Comparison of ENCODE assay signal across 12 mouse cellular contexts in the genomic region with DNA sequence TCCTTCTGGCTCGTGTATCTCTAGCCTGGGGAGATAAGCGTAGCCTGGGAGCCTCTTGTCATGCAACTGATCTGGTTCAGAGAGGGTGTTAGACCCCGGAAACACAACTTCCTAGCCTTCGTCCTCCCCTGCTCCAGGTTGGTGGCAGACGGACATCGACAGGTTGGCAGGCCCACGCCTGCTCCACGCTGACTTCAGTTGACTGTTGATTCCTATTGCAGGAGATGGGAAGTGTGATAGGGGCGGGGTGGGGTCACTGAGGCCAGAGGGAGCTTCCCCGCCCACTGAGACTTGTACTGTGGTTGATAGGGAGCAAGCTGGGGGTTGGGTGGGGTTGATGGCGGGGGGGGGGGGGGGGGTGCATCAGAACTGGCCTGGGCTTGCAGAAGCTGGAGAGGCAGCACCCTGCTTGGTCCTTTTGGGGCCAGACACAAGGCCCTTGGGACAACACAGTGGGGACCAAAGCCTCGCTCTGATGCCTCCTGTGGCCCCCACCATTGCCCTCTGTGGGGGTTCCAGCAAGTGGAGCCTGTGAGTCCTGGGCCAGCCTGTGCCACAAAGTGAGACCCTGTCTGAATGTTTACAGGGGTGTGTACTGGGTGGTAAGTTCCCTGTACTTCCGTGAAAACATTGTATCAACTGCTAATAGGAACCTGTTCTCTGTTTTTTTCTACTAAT. TPM values are rescaled to one million over a fixed set of nuclear protein-coding genes. Genes with fewer than 3 reads are reported as not detected.
DNase-seq lines count a peak whose midpoint lies in the region; ATAC-seq and TF ChIP-seq lines count a peak whose summit lies in the region.
"Had no signal": no experiment of that assay in that cellular context is flagged by ENCODE, and none has a peak within 500 bp of the region (broad histone marks: within the 10 kb centered on the region; RNA-seq: fewer than 3 reads in every experiment).

No protein-coding gene starts in this region.

- no peak for TF ChIP-seq CTCF in left cerebral cortex, adult 2 months (IDR thresholded peaks at IDR 0.05)

- no peaks in the 10 kb centered on the region for H3K9me3 ChIP-seq in stomach, embryonic 14.5 days (ENCODE audit: control insufficient read depth, low read depth, low read length)
- no peaks in the 10 kb centered on the region for H3K9me3 ChIP-seq in neural tube, embryonic 15.5 days (replicated peaks)
- no peaks in the 10 kb centered on the region for H3K9me3 ChIP-seq in hindbrain, embryonic 14.5 days (ENCODE audit: control insufficient read depth, low read length)
- H3K9me3 ChIP-seq: embryonic facial prominence, embryonic 12.5 days; limb, embryonic 15.5 days had no signal

- 54% methylated on average over 12 of the region's 13 CpGs for WGBS in stomach, embryonic 14.5 days
- 76% methylated on average over 12 of the region's 13 CpGs for WGBS in neural tube, embryonic 15.5 days
- WGBS in hindbrain, embryonic 14.5 days = 66% methylated on average over 10 of the region's 13 CpGs

- intact Hi-C loops in left cerebral cortex, adult 2 months (cut with DNase I) = no loop called here
- intact Hi-C loops in left cerebral cortex, postnatal 14 days (cut with DNase I) = no loop called here

- H3K4me1 ChIP-seq in stomach, embryonic 14.5 days (ENCODE audit: control insufficient read depth, insufficient read depth, low read length) = 0 out of 2 replicates have a peak, but pooled peaks cover 9% of the 10 kb centered on the region
- H3K4me1 ChIP-seq in neural tube, embryonic 15.5 days = no peaks in the 10 kb centered on the region
- no peaks in the 10 kb centered on the region for H3K4me1 ChIP-seq in hindbrain, embryonic 14.5 days (replicated peaks; ENCODE audit: control insufficient read depth, insufficient read depth, low read length)

- H3K27me3 ChIP-seq in stomach, embryonic 14.5 days (ENCODE audit: control insufficient read depth, insufficient read depth, low read length) = no peaks in the 10 kb centered on the region
- H3K27me3 ChIP-seq in neural tube, embryonic 15.5 days (replicated peaks) = peaks cover 10% of the 10 kb centered on the region
- H3K27me3 ChIP-seq in hindbrain, embryonic 14.5 days (ENCODE audit: control insufficient read depth, insufficient read depth, low read length) = 0 out of 2 replicates have a peak, but pooled peaks cover 6% of the 10 kb centered on the region

- H3K27ac ChIP-seq in left cerebral cortex, adult 2 months = 0 out of 2 replicates have a peak overlapping the region, but pooled peaks have one; percentile 2
- H3K27ac ChIP-seq in stomach, embryonic 14.5 days (ENCODE audit: low read length) = peak overlapping the region; percentile 39; the same call in 1 of the 2 replicates
- H3K27ac ChIP-seq in neural tube, embryonic 15.5 days (replicated peaks) = no peak overlapping the region
- no peak overlapping the region for H3K27ac ChIP-seq in hindbrain, embryonic 14.5 days
- H3K27ac ChIP-seq: embryonic facial prominence, embryonic 12.5 days; limb, embryonic 15.5 days had no signal

- H3K36me3 ChIP-seq in stomach, embryonic 14.5 days (ENCODE audit: control insufficient read depth, insufficient read depth, low read length) = peaks cover 10% of the 10 kb centered on the region
- H3K36me3 ChIP-seq in neural tube, embryonic 15.5 days = peaks cover 15% of the 10 kb centered on the region
- peaks cover 16% of the 10 kb centered on the region for H3K36me3 ChIP-seq in hindbrain, embryonic 14.5 days (replicated peaks; ENCODE audit: control insufficient read depth, insufficient read depth)

- no peak overlapping the region for H3K4me3 ChIP-seq in left cerebral cortex, adult 2 months
- H3K4me3 ChIP-seq in stomach, embryonic 14.5 days (ENCODE audit: low read depth, low read length) = no peak overlapping the region
- no peak overlapping the region for H3K4me3 ChIP-seq in neural tube, embryonic 15.5 days (replicated peaks)
- no peak overlapping the region for H3K4me3 ChIP-seq in hindbrain, embryonic 14.5 days (replicated peaks; ENCODE audit: low read length)
- H3K4me3 ChIP-seq: embryonic facial prominence, embryonic 12.5 days; limb, embryonic 15.5 days had no signal

- H3K4me2 ChIP-seq in stomach, embryonic 14.5 days (replicated peaks; ENCODE audit: low read depth, low read length) = no peak overlapping the region
- no peak overlapping the region for H3K4me2 ChIP-seq in neural tube, embryonic 15.5 days
- no peak overlapping the region for H3K4me2 ChIP-seq in hindbrain, embryonic 14.5 days (replicated peaks)
- H3K4me2 ChIP-seq: embryonic facial prominence, embryonic 12.5 days; heart, embryonic 11.5 days; limb, embryonic 15.5 days had no signal

- DNase-seq in left cerebral cortex, adult 2 months (ENCODE audit: extremely low spot score in 1 of 2, low spot score in 2 of 2) = no peak
- no peak for DNase-seq in left cerebral cortex, postnatal 14 days (ENCODE audit: low spot score in 2 of 2)
- DNase-seq in MEL-GATA-1-ER (ENCODE audit: extremely low read depth, low read depth) (peak; percentile 39), liver (peak; percentile 85)
- DNase-seq in retina, postnatal 1 day = no peak
- DNase-seq in hindbrain, embryonic 14.5 days (ENCODE audit: low spot score) = no peak
- DNase-seq: cerebellum, adult 8-10 months had no signal

- ATAC-seq in stomach, embryonic 14.5 days (ENCODE audit: insufficient number of reproducible peaks, insufficient read depth, low FRiP score, low read depth) = peak; percentile 15; the same call in 1 of the 2 replicates
- no peak for ATAC-seq in neural tube, embryonic 15.5 days (ENCODE audit: low FRiP score)
- ATAC-seq in hindbrain, embryonic 14.5 days (ENCODE audit: low FRiP score) = no peak

- H3K9ac ChIP-seq in stomach, embryonic 14.5 days (replicated peaks; ENCODE audit: low read depth, low read length) = no peak overlapping the region
- H3K9ac ChIP-seq in neural tube, embryonic 15.5 days (replicated peaks) = no peak overlapping the region
- H3K9ac ChIP-seq in hindbrain, embryonic 14.5 days = no peak overlapping the region
- H3K9ac ChIP-seq: embryonic facial prominence, embryonic 12.5 days; limb, embryonic 15.5 days had no signal

RNA-seq across cellular contexts. Expression of a gene that starts 1.1 kb away (rescaled TPM):
- 1 to 10 TPM; 1.3 to 2.8 TPM for total RNA-seq in left cerebral cortex, adult 2 months (2021)
- 1 to 10 TPM; 2.2 to 3.2 TPM for total RNA-seq in left cerebral cortex, postnatal 14 days (2021)
- polyA plus RNA-seq in stomach, embryonic 14.5 days (2014; fragmentation: Nextera tagmentation; extraction: Ambion mirVana) = 3.6 and 7.4 TPM in 2 replicates
- 1.7 and 2.6 TPM in 2 replicates for polyA plus RNA-seq in neural tube, embryonic 15.5 days (2015; fragmentation: Nextera tagmentation; extraction: Ambion mirVana)
- polyA plus RNA-seq in hindbrain, embryonic 14.5 days (2014; fragmentation: Nextera tagmentation; extraction: Ambion mirVana) = 1.1 and 1.2 TPM in 2 replicates

RNA-seq across cellular contexts. Expression of a gene that starts 19.8 kb away (rescaled TPM):
- 100 to 1,000 TPM; 106 to 110 TPM for total RNA-seq in left cerebral cortex, adult 2 months (2021)
- total RNA-seq in left cerebral cortex, postnatal 14 days (2021) = 100 to 1,000 TPM; 102 to 109 TPM
- 86.2 and 89.3 TPM in 2 replicates for polyA plus RNA-seq in stomach, embryonic 14.5 days (2014; fragmentation: Nextera tagmentation; extraction: Ambion mirVana)
- polyA plus RNA-seq in neural tube, embryonic 15.5 days (2015; fragmentation: Nextera tagmentation; extraction: Ambion mirVana) = 91.1 and 102 TPM in 2 replicates
- 87.5 and 95.5 TPM in 2 replicates for polyA plus RNA-seq in hindbrain, embryonic 14.5 days (2014; fragmentation: Nextera tagmentation; extraction: Ambion mirVana)

RNA-seq across cellular contexts. Expression of a gene that starts 25.2 kb away (rescaled TPM):
- total RNA-seq in left cerebral cortex, adult 2 months (2021) = under 1 TPM; 0.56 to 0.70 TPM
- total RNA-seq in left cerebral cortex, postnatal 14 days (2021) = under 1 TPM; 0.33 to 0.44 TPM
- 0.41 and 0.72 TPM in 2 replicates for polyA plus RNA-seq in stomach, embryonic 14.5 days (2014; fragmentation: Nextera tagmentation; extraction: Ambion mirVana)
- polyA plus RNA-seq in neural tube, embryonic 15.5 days (2015; fragmentation: Nextera tagmentation; extraction: Ambion mirVana) = 0.69 and 2.1 TPM in 2 replicates
- polyA plus RNA-seq in hindbrain, embryonic 14.5 days (2014; fragmentation: Nextera tagmentation; extraction: Ambion mirVana) = 0.70 and 0.81 TPM in 2 replicates

RNA-seq across cellular contexts. Expression of a gene that starts 29.0 kb away (rescaled TPM):
- total RNA-seq in left cerebral cortex, adult 2 months (2021) = 10 to 100 TPM; 78.3 to 80.8 TPM
- 100 to 1,000 TPM in 1 of 2 experiments, 10 to 100 TPM in 1; 80.2 to 104 TPM for total RNA-seq in left cerebral cortex, postnatal 14 days (2021)
- polyA plus RNA-seq in stomach, embryonic 14.5 days (2014; fragmentation: Nextera tagmentation; extraction: Ambion mirVana) = 79.1 and 79.3 TPM in 2 replicates
- 68.5 and 70.3 TPM in 2 replicates for polyA plus RNA-seq in neural tube, embryonic 15.5 days (2015; fragmentation: Nextera tagmentation; extraction: Ambion mirVana)
- 53.8 and 59.0 TPM in 2 replicates for polyA plus RNA-seq in hindbrain, embryonic 14.5 days (2014; fragmentation: Nextera tagmentation; extraction: Ambion mirVana)

RNA-seq across cellular contexts. Expression of a gene that starts 34.1 kb away (rescaled TPM):
- total RNA-seq in left cerebral cortex, adult 2 months (2021) = 100 to 1,000 TPM; 637 to 727 TPM
- total RNA-seq in left cerebral cortex, postnatal 14 days (2021) = 100 to 1,000 TPM; 573 to 615 TPM
- 363 and 388 TPM in 2 replicates for polyA plus RNA-seq in stomach, embryonic 14.5 days (2014; fragmentation: Nextera tagmentation; extraction: Ambion mirVana)
- 771 and 825 TPM in 2 replicates for polyA plus RNA-seq in neural tube, embryonic 15.5 days (2015; fragmentation: Nextera tagmentation; extraction: Ambion mirVana)
- 524 and 550 TPM in 2 replicates for polyA plus RNA-seq in hindbrain, embryonic 14.5 days (2014; fragmentation: Nextera tagmentation; extraction: Ambion mirVana)

Comparison
In these comparisons a context has a peak if more than half of its experiments do, and no peak if none do; other contexts are left out.
1. DNase-seq: peak in MEL-GATA-1-ER (single experiment) and liver (single experiment); none in left cerebral cortex, adult 2 months (0 of 2), left cerebral cortex, postnatal 14 days (0 of 2), retina, postnatal 1 day (single experiment) and hindbrain, embryonic 14.5 days (single experiment).
2. H3K27ac ChIP-seq: peak in left cerebral cortex, adult 2 months (single experiment) and stomach, embryonic 14.5 days (single experiment); none in neural tube, embryonic 15.5 days (single experiment) and hindbrain, embryonic 14.5 days (single experiment).